Mouse (Mus musculus): ENCODE measurements around the gene Mapk8ip2. TPM values are rescaled to one million over a fixed set of nuclear protein-coding genes. Genes with fewer than 3 reads are reported as not detected.

Gene Mapk8ip2
- total and polyA plus RNA-seq, 3 experiments, result 0.01 to 0.04 TPM; not detected in 1

Other genes starting within 250 kb of the Mapk8ip2 start
- 13.5 and 15.5 TPM in 2 replicates for gene Ppp6r2, start 242.4 kb upstream of the Mapk8ip2 start, total RNA-seq (2012; rRNA removed)
- 10 to 100 TPM in 1 of 2 experiments, not detected in 1; 23.2 TPM for gene Ppp6r2, start 242.4 kb upstream of the Mapk8ip2 start, polyA plus RNA-seq (2012; ENCODE audit: insufficient read depth in 1 of 2, insufficient read length in 2 of 2, low read depth in 1 of 2, low replicate concordance in 2 of 2, missing spikeins in 1 of 2)
- 80.4 and 84.6 TPM in 2 replicates for gene Sbf1, start 138.6 kb upstream of the Mapk8ip2 start, total RNA-seq (2012; rRNA removed)
- gene Sbf1, start 138.6 kb upstream of the Mapk8ip2 start, polyA plus RNA-seq (2012; ENCODE audit: insufficient read depth in 1 of 2, insufficient read length in 2 of 2, low read depth in 1 of 2, low replicate concordance in 2 of 2, missing spikeins in 1 of 2), result 100 to 1,000 TPM in 1 of 2 experiments, not detected in 1; 147 TPM
- gene Adm2, start 131.2 kb upstream of the Mapk8ip2 start, total RNA-seq (2012; rRNA removed), result 1.4 and 7.1 TPM in 2 replicates
- 10 to 100 TPM in 1 of 2 experiments, not detected in 1; 18.2 TPM for gene Adm2, start 131.2 kb upstream of the Mapk8ip2 start, polyA plus RNA-seq (2012; ENCODE audit: insufficient read depth in 1 of 2, insufficient read length in 2 of 2, low read depth in 1 of 2, low replicate concordance in 2 of 2, missing spikeins in 1 of 2)
- not detected in 2 replicates for gene Miox, start 119.5 kb upstream of the Mapk8ip2 start, total RNA-seq (2012; rRNA removed)
- gene Miox, start 119.5 kb upstream of the Mapk8ip2 start, polyA plus RNA-seq (2012; ENCODE audit: insufficient read depth in 1 of 2, insufficient read length in 2 of 2, low read depth in 1 of 2, low replicate concordance in 2 of 2, missing spikeins in 1 of 2), result not detected
- gene Lmf2, start 98.3 kb upstream of the Mapk8ip2 start, total RNA-seq (2012; rRNA removed), result 14.5 and 14.7 TPM in 2 replicates
- gene Lmf2, start 98.3 kb upstream of the Mapk8ip2 start, polyA plus RNA-seq (2012; ENCODE audit: insufficient read depth in 1 of 2, insufficient read length in 2 of 2, low read depth in 1 of 2, low replicate concordance in 2 of 2, missing spikeins in 1 of 2), result 10 to 100 TPM in 1 of 2 experiments, not detected in 1; 52.0 TPM
- gene Ncaph2, start 98.2 kb upstream of the Mapk8ip2 start, total RNA-seq (2012; rRNA removed), result 126 and 137 TPM in 2 replicates
- 100 to 1,000 TPM; 160 to 165 TPM for gene Ncaph2, start 98.2 kb upstream of the Mapk8ip2 start, polyA plus RNA-seq (2012; ENCODE audit: insufficient read depth in 1 of 2, insufficient read length in 2 of 2, low read depth in 1 of 2, low replicate concordance in 2 of 2, missing spikeins in 1 of 2)
- 50.2 and 58.9 TPM in 2 replicates for gene Sco2, start 80.1 kb upstream of the Mapk8ip2 start, total RNA-seq (2012; rRNA removed)
- gene Sco2, start 80.1 kb upstream of the Mapk8ip2 start, polyA plus RNA-seq (2012; ENCODE audit: insufficient read depth in 1 of 2, insufficient read length in 2 of 2, low read depth in 1 of 2, low replicate concordance in 2 of 2, missing spikeins in 1 of 2), result 10 to 100 TPM in 1 of 2 experiments, not detected in 1; 34.6 TPM
- 0.92 and 1.5 TPM in 2 replicates for gene Tymp, start 76.9 kb upstream of the Mapk8ip2 start, total RNA-seq (2012; rRNA removed)
- 1 to 10 TPM in 1 of 2 experiments, not detected in 1; 2.0 TPM for gene Tymp, start 76.9 kb upstream of the Mapk8ip2 start, polyA plus RNA-seq (2012; ENCODE audit: insufficient read depth in 1 of 2, insufficient read length in 2 of 2, low read depth in 1 of 2, low replicate concordance in 2 of 2, missing spikeins in 1 of 2)
- gene Odf3b, start 74.6 kb upstream of the Mapk8ip2 start, total RNA-seq (2012; rRNA removed), result not detected in 2 replicates
- gene Odf3b, start 74.6 kb upstream of the Mapk8ip2 start, polyA plus RNA-seq (2012; ENCODE audit: insufficient read depth in 1 of 2, insufficient read length in 2 of 2, low read depth in 1 of 2, low replicate concordance in 2 of 2, missing spikeins in 1 of 2), result not detected
- not detected in 2 replicates for gene Klhdc7b, start 69.0 kb upstream of the Mapk8ip2 start, total RNA-seq (2012; rRNA removed)
- gene Klhdc7b, start 69.0 kb upstream of the Mapk8ip2 start, polyA plus RNA-seq (2012; ENCODE audit: insufficient read depth in 1 of 2, insufficient read length in 2 of 2, low read depth in 1 of 2, low replicate concordance in 2 of 2, missing spikeins in 1 of 2), result under 1 TPM in 1 of 2 experiments, not detected in 1; 0.01 TPM
- 0.82 and 1.5 TPM in 2 replicates for gene Syce3, start 43.4 kb upstream of the Mapk8ip2 start, total RNA-seq (2012; rRNA removed)
- gene Syce3, start 43.4 kb upstream of the Mapk8ip2 start, polyA plus RNA-seq (2012; ENCODE audit: insufficient read depth in 1 of 2, insufficient read length in 2 of 2, low read depth in 1 of 2, low replicate concordance in 2 of 2, missing spikeins in 1 of 2), result 1 to 10 TPM in 1 of 2 experiments, not detected in 1; 1.4 TPM
- 0.92 and 1.4 TPM in 2 replicates for gene Cpt1b, start 28.1 kb upstream of the Mapk8ip2 start, total RNA-seq (2012; rRNA removed)
- 1 to 10 TPM in 1 of 2 experiments, not detected in 1; 2.0 TPM for gene Cpt1b, start 28.1 kb upstream of the Mapk8ip2 start, polyA plus RNA-seq (2012; ENCODE audit: insufficient read depth in 1 of 2, insufficient read length in 2 of 2, low read depth in 1 of 2, low replicate concordance in 2 of 2, missing spikeins in 1 of 2)
- gene C730034F03Rik, start 24.3 kb upstream of the Mapk8ip2 start, total RNA-seq (2012; rRNA removed), result 2.5 and 3.8 TPM in 2 replicates
- gene C730034F03Rik, start 24.3 kb upstream of the Mapk8ip2 start, polyA plus RNA-seq (2012; ENCODE audit: insufficient read depth in 1 of 2, insufficient read length in 2 of 2, low read depth in 1 of 2, low replicate concordance in 2 of 2, missing spikeins in 1 of 2), result 1 to 10 TPM in 1 of 2 experiments, not detected in 1; 1.6 TPM
- not detected in 2 replicates for gene Gm44502, start 24.2 kb upstream of the Mapk8ip2 start, total RNA-seq (2012; rRNA removed)
- not detected for gene Gm44502, start 24.2 kb upstream of the Mapk8ip2 start, polyA plus RNA-seq (2012; ENCODE audit: insufficient read depth in 1 of 2, insufficient read length in 2 of 2, low read depth in 1 of 2, low replicate concordance in 2 of 2, missing spikeins in 1 of 2)
- 19.3 and 19.5 TPM in 2 replicates for gene Chkb, start 24.0 kb upstream of the Mapk8ip2 start, total RNA-seq (2012; rRNA removed)
- 10 to 100 TPM in 1 of 2 experiments, not detected in 1; 51.3 TPM for gene Chkb, start 24.0 kb upstream of the Mapk8ip2 start, polyA plus RNA-seq (2012; ENCODE audit: insufficient read depth in 1 of 2, insufficient read length in 2 of 2, low read depth in 1 of 2, low replicate concordance in 2 of 2, missing spikeins in 1 of 2)
- 8.4 and 9.1 TPM in 2 replicates for gene Arsa, start 23.5 kb downstream of the Mapk8ip2 start, total RNA-seq (2012; rRNA removed)
- 10 to 100 TPM in 1 of 2 experiments, not detected in 1; 28.1 TPM for gene Arsa, start 23.5 kb downstream of the Mapk8ip2 start, polyA plus RNA-seq (2012; ENCODE audit: insufficient read depth in 1 of 2, insufficient read length in 2 of 2, low read depth in 1 of 2, low replicate concordance in 2 of 2, missing spikeins in 1 of 2)
- gene Shank3, start 45.7 kb downstream of the Mapk8ip2 start, total RNA-seq (2012; rRNA removed), result 7.8 and 14.2 TPM in 2 replicates
- 10 to 100 TPM in 1 of 2 experiments, not detected in 1; 20.3 TPM for gene Shank3, start 45.7 kb downstream of the Mapk8ip2 start, polyA plus RNA-seq (2012; ENCODE audit: insufficient read depth in 1 of 2, insufficient read length in 2 of 2, low read depth in 1 of 2, low replicate concordance in 2 of 2, missing spikeins in 1 of 2)
- not detected in 2 replicates for gene Acr, start 114.4 kb downstream of the Mapk8ip2 start, total RNA-seq (2012; rRNA removed)
- gene Acr, start 114.4 kb downstream of the Mapk8ip2 start, polyA plus RNA-seq (2012; ENCODE audit: insufficient read depth in 1 of 2, insufficient read length in 2 of 2, low read depth in 1 of 2, low replicate concordance in 2 of 2, missing spikeins in 1 of 2), result under 1 TPM in 1 of 2 experiments, not detected in 1; 0.15 TPM
- 3.0 and 3.3 TPM in 2 replicates for gene Rabl2, start 138.0 kb downstream of the Mapk8ip2 start, total RNA-seq (2012; rRNA removed)
- 10 to 100 TPM in 1 of 2 experiments, not detected in 1; 10.6 TPM for gene Rabl2, start 138.0 kb downstream of the Mapk8ip2 start, polyA plus RNA-seq (2012; ENCODE audit: insufficient read depth in 1 of 2, insufficient read length in 2 of 2, low read depth in 1 of 2, low replicate concordance in 2 of 2, missing spikeins in 1 of 2)